Mouse (Mus musculus) layer of hippocampus, adult 8-10 months (tissue): Measurements from ENCODE around the gene Plek2. TPM values are rescaled to one million over a fixed set of nuclear protein-coding genes. Genes with fewer than 3 reads are reported as not detected.
"Not testable (repeated sequence)": the region's sequence is repeated elsewhere in the genome, so short reads cannot be mapped to it uniquely, and the experiment has no call there.

Source experiments
- DNase-seq, 2 experiments: peaks; one replicate each; pipeline ENCODE4 v3.0.0; 2022; ENCODE audit warnings: low spot score in 2 of 2
- total RNA-seq, 4 experiments: library from RNA; stranded (reverse); gene quantifications; 2 replicates each; pipeline ENCODE4 v1.2.4; 2022

Plek2 gene
- under 1 TPM in 3 of 4 experiments, not detected in 1; 0.21 to 0.49 (median 0.34) TPM for total RNA-seq

GRCm38 (mm10) chr12:78906707-78907162, at the start of gene Plek2:
Gene Plek2, minus strand, starts transcription at chr12:78906964.
- no peak for DNase-seq

DNA sequence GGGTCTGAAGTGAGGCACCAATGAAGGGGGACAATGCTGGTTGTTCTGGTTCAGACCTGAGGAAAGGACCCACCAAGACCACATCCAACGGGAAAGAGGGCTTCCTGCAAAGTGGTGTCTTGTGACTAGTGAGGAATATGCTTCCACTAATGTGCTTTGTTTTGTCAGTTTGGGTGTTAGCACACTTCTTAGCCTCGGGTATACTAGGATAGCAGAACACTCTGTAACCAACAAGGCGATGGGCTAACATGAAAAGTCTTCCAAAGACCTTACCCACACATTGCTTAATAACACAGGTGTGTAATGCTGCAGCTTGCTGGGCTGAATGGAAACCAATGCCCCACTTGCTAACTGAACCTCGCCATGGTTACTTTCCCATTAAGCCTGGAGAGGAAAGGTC, 49.6 kb upstream of the Plek2 start:
- no peak for DNase-seq

GRCm38 (mm10) chr12:78952484-78952883, 45.7 kb upstream of the Plek2 start:
- DNase-seq, result peak in 1 of 2 experiments; percentile 19

- peak in 1 of 2 experiments; percentile 11 for DNase-seq
These were observed 45.3 kb upstream of the Plek2 start for GRCm38 (mm10) chr12:78952053-78952452.

DNA sequence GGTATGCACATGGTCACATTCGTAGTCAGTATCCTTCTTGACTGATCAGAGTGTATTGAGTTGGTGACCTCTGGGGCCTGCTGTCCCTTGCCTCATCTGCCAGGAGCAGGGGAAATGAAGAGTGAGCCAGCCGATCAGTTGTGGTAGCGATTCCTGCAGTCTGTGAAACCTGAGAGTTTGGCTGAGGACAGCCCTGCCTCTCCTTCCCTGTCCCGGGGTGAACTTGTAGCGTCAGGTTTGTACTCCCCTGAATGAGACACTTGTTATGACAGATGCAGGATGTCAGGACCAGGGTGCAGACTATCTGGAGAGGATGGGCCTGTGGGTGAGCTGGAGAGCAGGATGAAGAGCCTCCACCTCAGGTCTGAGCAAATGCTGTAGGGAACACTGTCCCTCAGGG, 40.9 kb upstream of the Plek2 start:
- DNase-seq, result no peak

- no peak for DNase-seq
These were observed 40.4 kb upstream of the Plek2 start for GRCm38 (mm10) chr12:78947161-78947560.

- no peak for DNase-seq
These were observed 36.2 kb upstream of the Plek2 start for GRCm38 (mm10) chr12:78942931-78943330.

GRCm38 (mm10) chr12:78940081-78940480, 33.3 kb upstream of the Plek2 start:
- no peak for DNase-seq

- no peak for DNase-seq
These were observed 32.8 kb upstream of the Plek2 start for GRCm38 (mm10) chr12:78939393-78940037.

DNA sequence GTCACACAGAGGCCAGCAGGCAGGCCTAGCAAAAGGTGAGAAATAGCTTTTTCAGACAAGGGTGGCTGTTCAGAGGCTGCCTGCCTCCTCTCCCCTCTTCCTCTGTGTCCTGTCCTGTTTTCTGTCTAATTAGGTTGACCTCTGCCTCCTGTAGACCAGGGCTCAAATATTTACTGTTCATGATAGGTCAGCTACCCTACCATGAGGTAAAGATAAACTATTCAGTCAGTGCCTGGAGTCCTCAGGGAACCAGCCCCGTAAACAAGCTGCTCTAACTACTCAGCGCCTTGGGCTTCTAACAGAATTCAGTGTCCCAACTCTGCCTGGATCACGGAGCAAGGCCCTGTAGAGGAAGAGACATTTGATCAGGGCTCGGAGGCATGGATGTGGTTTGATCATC, 29.7 kb upstream of the Plek2 start:
- no peak for DNase-seq

- no peak for DNase-seq
These were observed 23.1 kb upstream of the Plek2 start for GRCm38 (mm10) chr12:78929900-78930299.

- DNase-seq, result no peak
These were observed 20.5 kb upstream of the Plek2 start for GRCm38 (mm10) chr12:78927287-78927686.

DNA sequence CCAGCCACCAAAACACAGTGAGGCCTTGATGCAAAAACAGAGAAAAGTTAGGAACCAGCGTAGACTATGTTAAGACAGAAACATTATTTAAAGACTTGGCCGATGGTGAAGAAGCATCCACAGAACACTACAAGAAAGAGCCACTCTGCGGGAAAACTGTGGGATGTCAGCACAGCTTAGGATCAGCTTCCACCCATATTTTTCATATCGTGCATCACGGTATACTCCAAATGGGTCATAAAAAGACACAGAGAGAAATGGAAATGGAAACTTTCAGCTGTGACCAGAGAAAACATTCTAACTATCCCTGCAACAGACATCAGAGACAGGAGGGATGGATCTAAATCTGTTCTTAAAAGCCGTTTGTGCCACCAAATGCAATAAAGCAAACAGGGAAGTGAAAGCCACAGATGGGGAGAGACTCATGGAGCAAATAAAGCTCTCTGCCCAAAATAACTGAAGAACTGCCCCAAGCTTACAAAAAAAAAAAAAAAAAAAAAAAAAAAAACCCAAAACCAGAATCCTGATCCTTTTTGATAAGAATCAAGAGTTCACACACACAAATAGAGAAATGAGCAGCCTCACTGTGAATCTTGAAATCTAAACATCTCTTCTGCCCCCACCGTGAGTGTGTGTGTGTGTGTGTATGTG, 16.9 kb upstream of the Plek2 start:
- no peak for DNase-seq

- not testable (repeated sequence) for DNase-seq
These were observed 16.2 kb upstream of the Plek2 start for GRCm38 (mm10) chr12:78922977-78923376.

- no peak for DNase-seq
These were observed 15.3 kb upstream of the Plek2 start for GRCm38 (mm10) chr12:78922058-78922457.

DNA sequence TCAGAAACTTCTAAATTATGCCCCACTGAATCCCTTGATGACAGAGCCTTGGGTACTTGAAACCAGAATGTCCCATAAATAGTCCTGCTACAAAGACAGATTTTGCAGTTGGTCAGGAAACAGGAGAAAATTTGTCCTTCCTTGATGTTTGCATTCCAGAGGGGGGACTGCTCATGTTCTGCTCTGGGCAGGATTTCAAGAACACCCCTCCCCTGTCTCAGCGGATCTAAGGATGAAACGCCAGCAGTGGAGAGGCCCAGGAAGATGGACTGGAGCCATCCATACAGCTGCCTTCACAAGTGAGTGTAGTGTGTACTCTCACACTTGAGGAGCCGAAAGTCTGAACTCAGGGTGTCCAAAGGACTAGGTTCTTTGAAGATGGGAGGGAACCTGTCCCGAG, 14.7 kb upstream of the Plek2 start:
- no peak for DNase-seq

DNA sequence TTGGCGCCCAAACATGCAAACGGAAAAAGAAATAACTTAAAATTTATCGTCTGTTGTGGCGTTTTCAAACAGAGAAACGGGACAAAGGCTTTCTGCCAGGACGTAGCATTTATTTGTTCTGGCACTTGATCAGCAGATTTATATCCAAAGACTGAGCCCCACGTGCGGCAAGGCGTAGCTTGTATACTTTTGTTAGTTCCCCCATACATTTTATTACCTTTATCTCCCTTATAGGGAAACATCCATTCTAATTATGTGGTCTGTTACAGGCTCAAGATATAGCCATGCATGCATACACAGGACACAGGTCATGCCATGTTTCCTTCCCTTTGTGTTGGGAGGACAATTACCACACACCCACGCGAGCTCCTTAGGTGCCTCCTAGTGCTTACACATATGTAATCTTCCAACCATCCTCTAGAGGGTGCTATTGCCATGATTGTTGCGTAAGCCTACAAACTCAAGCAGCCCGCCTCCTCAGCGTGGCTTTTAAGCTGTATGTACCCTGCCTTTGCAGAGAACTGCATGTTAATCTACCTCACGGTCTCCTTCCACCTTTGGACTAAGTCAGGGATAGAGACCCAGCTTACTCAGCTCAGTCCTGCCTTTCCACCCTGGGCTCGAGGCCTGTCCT, 12.4 kb upstream of the Plek2 start:
- DNase-seq, result peak; percentile 56 to 64

DNA sequence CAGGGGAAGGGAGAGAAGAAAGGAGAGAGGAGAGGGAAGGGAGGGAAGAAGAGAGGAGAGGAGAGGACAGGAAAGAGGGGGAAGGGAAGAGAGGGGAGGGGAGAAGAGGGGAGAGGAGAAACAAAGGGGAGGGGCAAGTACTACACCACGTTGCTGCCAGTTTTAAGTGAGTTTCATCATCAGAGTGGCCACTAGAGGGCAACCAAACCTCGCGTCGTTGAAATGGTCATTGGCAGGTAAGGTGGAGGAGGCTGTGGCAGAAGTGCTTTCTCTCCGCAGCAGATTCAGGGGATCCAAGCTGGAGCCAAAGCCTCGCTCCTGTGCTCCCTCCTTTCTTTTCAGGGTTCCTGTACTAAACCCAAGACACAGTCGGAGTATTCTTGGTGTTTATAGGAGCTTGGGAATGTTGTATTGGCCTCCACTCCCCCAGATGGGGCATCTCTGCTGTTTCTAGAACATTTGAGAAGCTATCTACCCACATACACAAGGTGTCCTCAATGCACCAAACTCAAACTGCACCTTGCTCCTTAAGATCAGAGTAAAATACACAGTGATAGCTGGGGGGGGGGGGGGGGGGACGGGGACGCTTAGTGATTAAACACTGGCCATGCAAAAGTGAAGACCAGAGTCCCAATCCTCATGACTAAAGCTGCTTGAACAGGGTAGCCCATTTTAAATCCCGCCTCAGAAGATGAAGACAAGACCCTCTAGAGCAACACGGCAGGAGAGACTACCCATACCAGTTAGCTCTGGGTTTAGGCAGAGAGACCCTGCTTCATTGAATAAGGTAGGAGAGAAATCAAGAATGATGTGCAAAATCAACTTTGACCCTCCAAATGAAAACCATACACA, 11.7 kb upstream of the Plek2 start:
- peak; percentile 71 to 84 for DNase-seq

DNA sequence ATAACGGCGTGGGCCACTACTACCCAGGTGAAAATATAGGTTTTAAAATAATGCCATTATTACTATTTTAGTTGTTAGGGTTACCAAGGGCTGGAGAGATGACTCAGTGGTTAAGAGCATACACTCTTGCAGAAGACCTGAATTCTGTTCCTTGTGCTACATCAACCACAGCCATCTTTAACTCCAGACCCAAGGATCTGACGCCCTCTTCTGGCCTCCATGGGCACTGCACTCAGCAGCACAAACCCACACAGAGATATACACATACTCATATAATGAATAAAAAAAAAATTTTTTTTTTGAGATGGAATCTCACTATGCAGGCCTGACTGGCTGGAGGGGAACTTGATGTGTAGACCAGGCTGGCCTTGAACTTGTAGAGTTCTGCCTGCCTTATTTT, 9.5 kb upstream of the Plek2 start:
- DNase-seq, result no peak

- DNase-seq, result no peak
These were observed 8.8 kb upstream of the Plek2 start for GRCm38 (mm10) chr12:78915561-78915960.

GRCm38 (mm10) chr12:78914458-78914857, 7.7 kb upstream of the Plek2 start:
- no peak for DNase-seq
